In the genomic region with DNA sequence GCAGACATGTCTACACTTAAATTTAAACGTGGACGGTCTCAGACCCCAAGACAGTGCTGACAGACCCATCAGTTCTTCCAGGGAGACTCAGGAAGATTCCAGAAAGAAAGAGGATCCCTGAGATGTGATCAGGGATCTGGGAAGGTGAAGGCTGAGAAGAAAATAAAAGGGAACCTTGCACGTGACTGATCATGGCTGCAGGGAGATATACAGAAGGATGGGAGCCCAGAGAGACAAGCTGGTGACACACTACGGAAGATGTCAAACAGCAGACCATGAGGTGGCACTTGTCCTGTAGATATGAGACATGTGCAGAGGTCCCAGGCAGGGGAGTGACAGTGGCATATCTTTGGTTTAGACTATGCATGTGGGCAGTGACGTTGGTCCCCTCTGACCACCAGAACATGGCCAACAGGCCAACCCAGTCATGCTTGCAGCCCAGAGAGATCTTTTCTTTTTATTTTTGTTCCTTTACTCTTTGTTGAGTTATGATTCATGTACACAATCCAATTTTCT, we compare ENCODE assay signal across 20 mouse cellular contexts.
"Had no signal": no experiment of that assay in that cellular context is flagged by ENCODE, and none has a peak within 500 bp of the region (broad histone marks: within the 10 kb centered on the region; RNA-seq: fewer than 3 reads in every experiment).

No protein-coding gene starts in this region.

- H3K4me2 ChIP-seq: kidney, embryonic 15.5 days; lung, embryonic 15.5 days; midbrain, embryonic 13.5 days; neural tube, embryonic 12.5 days; neural tube, embryonic 15.5 days had no signal

- H3K9me3 ChIP-seq: kidney, embryonic 15.5 days; lung, embryonic 15.5 days; midbrain, embryonic 10.5 days; midbrain, embryonic 13.5 days; neural tube, embryonic 12.5 days; neural tube, embryonic 15.5 days had no signal

- H3K4me3 ChIP-seq: kidney, embryonic 15.5 days; left cerebral cortex, adult 2 months; lung, embryonic 15.5 days; midbrain, embryonic 10.5 days; midbrain, embryonic 13.5 days; neural tube, embryonic 12.5 days; neural tube, embryonic 15.5 days had no signal

- H3K36me3 ChIP-seq: kidney, embryonic 15.5 days; lung, embryonic 15.5 days; midbrain, embryonic 10.5 days; midbrain, embryonic 13.5 days; neural tube, embryonic 12.5 days; neural tube, embryonic 15.5 days had no signal

- H3K27ac ChIP-seq: kidney, embryonic 15.5 days; left cerebral cortex, adult 2 months; liver, embryonic 14.5 days; lung, embryonic 15.5 days; midbrain, embryonic 10.5 days; midbrain, embryonic 13.5 days; neural tube, embryonic 12.5 days; neural tube, embryonic 15.5 days; stomach, postnatal 0 days had no signal

- ATAC-seq: midbrain, embryonic 13.5 days had no signal

- H3K4me1 ChIP-seq: neural tube, embryonic 12.5 days had no signal

- H3K27me3 ChIP-seq: lung, embryonic 15.5 days; neural tube, embryonic 12.5 days had no signal

- DNase-seq: kidney, adult 11 months; kidney, adult 8-10 months; kidney, postnatal 10 days; kidney, postnatal 36 days; layer of hippocampus, postnatal 36 days; lung, adult 18-20 months; lung, postnatal 10 days; lung, postnatal 36 days; right cerebral cortex, adult 18-20 months; right cerebral cortex, postnatal 14 days; thymus, adult 2 months had no signal

- H3K9ac ChIP-seq: kidney, embryonic 15.5 days; liver, embryonic 14.5 days; lung, embryonic 15.5 days; midbrain, embryonic 13.5 days; neural tube, embryonic 12.5 days; neural tube, embryonic 15.5 days had no signal
